Mouse (Mus musculus) left cerebral cortex, postnatal 36 days (tissue): ENCODE measurements around the gene Ncam1. TPM values are rescaled to one million over a fixed set of nuclear protein-coding genes. Genes with fewer than 3 reads are reported as not detected.

Experiments used
- DNase-seq, 2 experiments: peaks; one replicate each; pipeline ENCODE4 v3.0.0; 2021 to 2022; ENCODE audit warnings: low spot score in 2 of 2, mixed read lengths in 1 of 2
- intact Hi-C: fragments of 180-260 bp; cut with DNase I; formaldehyde crosslinking; loops from one replicate; pipeline ENCODE4 v1.15.1; 2025
- total RNA-seq, 2 experiments: library from RNA; stranded (reverse); gene quantifications; 2 replicates each; pipeline ENCODE4 v1.2.3; 2021

Gene Ncam1
- total RNA-seq, 2 experiments from 2014 or later: 279 to 287 TPM

GRCm38 (mm10) chr9:49637955-49638354 lies 160.8 kb downstream of the Ncam1 start:
- no peak for DNase-seq
- intact Hi-C loops: no loop called here

- intact Hi-C loops: no loop called here
- DNase-seq: no peak
Observed at GRCm38 (mm10) chr9:49635668-49636326, 162.9 kb downstream of the Ncam1 start.

GRCm38 (mm10) chr9:49632591-49632990 lies 166.1 kb downstream of the Ncam1 start:
- no peak for DNase-seq
- intact Hi-C loops: no loop called here

- intact Hi-C loops: no loop called here
- no peak for DNase-seq
Observed at GRCm38 (mm10) chr9:49630336-49630735, 168.4 kb downstream of the Ncam1 start.

GRCm38 (mm10) chr9:49624910-49625309 lies 173.8 kb downstream of the Ncam1 start:
- DNase-seq: no peak
- intact Hi-C loops: no loop called here

GRCm38 (mm10) chr9:49623934-49624505 lies 174.7 kb downstream of the Ncam1 start:
- no peak for DNase-seq
- intact Hi-C loops: no loop called here

- intact Hi-C loops: no loop called here
- DNase-seq: no peak
Observed at GRCm38 (mm10) chr9:49622928-49623676, 175.6 kb downstream of the Ncam1 start.

- DNase-seq: no peak
- intact Hi-C loops: no loop called here
Observed at GRCm38 (mm10) chr9:49621691-49622090, 177.0 kb downstream of the Ncam1 start.

- peak; percentile 58 to 65 for DNase-seq
- intact Hi-C loops: loop anchor here (2.0 to 5.0 kb wide), 2 partner anchors 178 to 553 kb away; no protein-coding TSS in a partner anchor
Observed at GRCm38 (mm10) chr9:49618699-49619392, 179.9 kb downstream of the Ncam1 start.

GRCm38 (mm10) chr9:49618266-49618665 lies 180.5 kb downstream of the Ncam1 start:
- DNase-seq: no peak
- intact Hi-C loops: loop anchor here (2.0 to 5.0 kb wide), 2 partner anchors 179 to 554 kb away; no protein-coding TSS in a partner anchor

- intact Hi-C loops: loop anchor here (5.0 kb wide), 1 partner anchor 555 kb away; no protein-coding TSS in a partner anchor
- peak; percentile 51 to 52 for DNase-seq
Observed at GRCm38 (mm10) chr9:49617216-49617615, 181.5 kb downstream of the Ncam1 start.

GRCm38 (mm10) chr9:49612387-49612786 lies 186.3 kb downstream of the Ncam1 start:
- intact Hi-C loops: no loop called here
- no peak for DNase-seq

GRCm38 (mm10) chr9:49608191-49608590 lies 190.5 kb downstream of the Ncam1 start:
- no peak for DNase-seq
- intact Hi-C loops: no loop called here

- intact Hi-C loops: no loop called here
- no peak for DNase-seq
Observed at GRCm38 (mm10) chr9:49606717-49607116, 192.0 kb downstream of the Ncam1 start.

- intact Hi-C loops: no loop called here
- DNase-seq: no peak
Observed at GRCm38 (mm10) chr9:49606317-49606716, 192.4 kb downstream of the Ncam1 start.

- no peak for DNase-seq
- intact Hi-C loops: no loop called here
Observed at GRCm38 (mm10) chr9:49605791-49606190, 192.9 kb downstream of the Ncam1 start.

GRCm38 (mm10) chr9:49605351-49605750 lies 193.4 kb downstream of the Ncam1 start:
- intact Hi-C loops: no loop called here
- DNase-seq: no peak

- DNase-seq: no peak
- intact Hi-C loops: no loop called here
Observed at GRCm38 (mm10) chr9:49601215-49601614, 197.5 kb downstream of the Ncam1 start.

GRCm38 (mm10) chr9:49595635-49596348 lies 202.9 kb downstream of the Ncam1 start:
- intact Hi-C loops: no loop called here
- DNase-seq: no peak
